Mouse (Mus musculus): Measurements from ENCODE around the gene Dach1.

DNA sequence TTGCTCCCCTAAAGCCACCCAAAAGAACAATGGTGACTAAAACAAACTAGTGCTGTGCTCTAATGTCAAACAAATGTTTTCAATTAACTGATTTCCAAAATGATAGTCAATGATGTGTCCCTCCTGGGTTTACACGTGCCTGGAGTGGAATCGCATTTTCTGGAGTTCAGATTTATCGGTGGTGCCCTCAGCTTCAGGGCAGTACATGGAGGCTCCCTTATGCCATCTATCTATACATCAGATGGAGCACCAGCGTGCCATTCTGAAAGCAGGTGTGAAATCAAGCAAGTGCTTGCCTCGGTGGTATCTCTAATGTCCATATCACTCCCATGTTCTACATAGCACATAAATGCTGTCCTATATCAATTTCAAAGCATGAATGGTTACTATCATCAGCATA lies 84.4 kb downstream of the Dach1 start:
- TF ChIP-seq ZC3H11A (IDR thresholded peaks at IDR 0.05; ENCODE audit: low read depth, low read length) (no peak), CTCF (conservative IDR thresholded peaks at IDR 0.05 in 1 of 2, IDR thresholded peaks at IDR 0.05 in 1 of 2; ENCODE audit: low read depth in 2 of 2, low read length in 2 of 2) (no peak), JUND (conservative IDR thresholded peaks at IDR 0.05; ENCODE audit: low read depth, low read length) (no peak), MEF2A (IDR thresholded peaks at IDR 0.05; ENCODE audit: borderline replicate concordance, low read depth, low read length) (no peak), POLR2A (IDR thresholded peaks at IDR 0.05; ENCODE audit: low read depth, low read length) (no peak)
